Mouse (Mus musculus): ENCODE measurements around the gene Gm14851. TPM values are rescaled to one million over a fixed set of nuclear protein-coding genes. Genes with fewer than 3 reads are reported as not detected.
"Not testable (repeated sequence)": the region's sequence is repeated elsewhere in the genome, so short reads cannot be mapped to it uniquely, and the experiment has no call there.

The Gm14851 gene
- polyA plus RNA-seq (2015; fragmentation: Nextera tagmentation; extraction: Ambion mirVana), result not detected in 2 replicates

- peaks cover 14% of the 10 kb centered on the region for H3K9me3 ChIP-seq
- 88% methylated on average over 1 of the region's 2 CpGs for WGBS
- ATAC-seq (ENCODE audit: low FRiP score); H3K27ac ChIP-seq; H3K36me3 ChIP-seq; H3K4me3 ChIP-seq; H3K27me3 ChIP-seq; H3K4me1 ChIP-seq (replicated peaks); H3K4me2 ChIP-seq; H3K9ac ChIP-seq: not testable (repeated sequence)
Observed at GRCm38 (mm10) chr8:21095950-21096349, at the start of gene Gm14851. Gene Gm14851, minus strand, starts transcription at chr8:21096050.

DNA sequence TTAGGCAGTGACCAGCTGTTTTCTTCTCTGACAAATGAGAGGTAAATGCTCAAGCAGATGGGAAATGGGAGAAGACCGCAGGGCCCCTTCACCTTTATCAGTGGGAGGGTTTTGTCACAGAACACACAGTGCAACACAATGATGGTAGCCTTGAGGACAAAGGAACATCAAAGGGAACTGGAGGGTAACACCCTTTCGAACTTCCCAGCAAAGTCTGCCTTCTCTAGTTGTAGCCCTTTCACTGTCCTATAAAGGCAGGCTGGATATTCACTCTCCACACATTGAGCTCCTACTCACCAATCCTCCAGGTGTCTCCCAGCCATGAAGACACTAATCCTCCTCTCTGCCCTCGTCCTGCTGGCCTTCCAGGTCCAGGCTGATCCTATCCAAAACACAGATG lies 38.5 kb upstream of the Gm14851 start, which contains the start of gene Defa30:
TSS of gene Defa30 (plus strand) at position 301 of the 400 bp plus-strand sequence.
- WGBS, result 59% methylated on average over 3 of the region's 3 CpGs

DNA sequence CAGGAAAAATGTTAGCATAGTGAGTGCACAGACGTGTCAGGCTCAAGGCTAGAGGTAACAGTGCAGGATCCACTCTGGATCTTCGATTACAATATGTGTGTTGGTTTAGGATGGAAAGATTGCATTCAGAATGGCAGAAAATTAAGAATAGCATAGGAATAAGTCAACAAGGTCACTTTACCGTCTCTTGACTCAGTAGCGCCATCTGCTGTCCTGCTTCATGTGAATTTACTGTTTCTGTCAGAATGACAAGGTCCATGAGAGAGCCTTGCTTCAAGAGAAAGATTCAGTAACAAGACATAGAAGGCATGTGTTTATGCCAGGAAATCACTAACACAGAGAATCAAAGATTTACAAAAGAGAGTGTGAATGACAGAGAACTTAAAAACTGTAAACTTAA lies 2.7 kb downstream of the Gm14851 start:
- no peak overlapping the region for H3K9ac ChIP-seq
- no peak overlapping the region for H3K4me2 ChIP-seq
- no peaks in the 10 kb centered on the region for H3K4me1 ChIP-seq (replicated peaks)
- no peak overlapping the region for H3K4me3 ChIP-seq
- peaks cover 7% of the 10 kb centered on the region; the same call in 1 of the 2 replicates for H3K9me3 ChIP-seq
- H3K36me3 ChIP-seq, result no peaks in the 10 kb centered on the region
- no peaks in the 10 kb centered on the region for H3K27me3 ChIP-seq
- ATAC-seq (ENCODE audit: low FRiP score), result no peak
- 48% methylated on average over 4 of the region's 4 CpGs for WGBS
- no peak overlapping the region for H3K27ac ChIP-seq

More for the DNA sequence above, 38.5 kb upstream of the Gm14851 start, which contains the start of gene Defa30:
- not testable (repeated sequence) for H3K4me3 ChIP-seq; ATAC-seq (ENCODE audit: low FRiP score); H3K4me2 ChIP-seq; H3K36me3 ChIP-seq; H3K9me3 ChIP-seq; H3K4me1 ChIP-seq (replicated peaks); H3K27me3 ChIP-seq; H3K27ac ChIP-seq; H3K9ac ChIP-seq

DNA sequence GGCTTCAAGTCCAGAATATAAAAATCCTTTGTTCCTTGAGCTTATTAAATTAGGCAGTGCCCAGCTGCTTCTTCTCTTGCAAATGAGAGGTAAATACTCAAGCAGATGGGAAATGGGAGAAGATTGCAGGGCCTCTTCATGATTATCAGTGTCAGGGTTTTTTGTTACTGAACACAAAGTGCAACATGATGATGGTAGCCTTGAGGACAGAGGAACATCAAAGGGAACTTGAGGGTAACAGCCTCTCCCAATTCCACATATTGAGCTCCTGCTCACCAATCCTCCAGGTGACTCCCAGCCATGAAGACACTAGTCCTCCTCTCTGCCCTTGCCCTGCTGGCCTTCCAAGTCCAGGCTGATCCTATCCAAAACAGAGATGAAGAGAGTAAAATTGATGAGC lies 11.7 kb downstream of the Gm14851 start, which contains the start of gene Defa25:
TSS of gene Defa25 (plus strand) at position 301 of the 400 bp plus-strand sequence.
- H3K27ac ChIP-seq, H3K9me3 ChIP-seq: not testable (repeated sequence)

GRCm38 (mm10) chr8:21064738-21065137 lies 31.1 kb downstream of the Gm14851 start, which contains the start of gene Defa35:
Gene Defa35, plus strand, starts transcription at chr8:21065038.
- not testable (repeated sequence) for H3K4me1 ChIP-seq (replicated peaks); H3K27me3 ChIP-seq; H3K9me3 ChIP-seq; H3K4me3 ChIP-seq; H3K9ac ChIP-seq; ATAC-seq (ENCODE audit: low FRiP score); H3K27ac ChIP-seq; H3K4me2 ChIP-seq; H3K36me3 ChIP-seq
- 84% methylated on average over 1 of the region's 1 CpGs for WGBS

More for the DNA sequence above, 11.7 kb downstream of the Gm14851 start, which contains the start of gene Defa25:
- H3K36me3 ChIP-seq; H3K9ac ChIP-seq; H3K27me3 ChIP-seq; H3K4me2 ChIP-seq; H3K4me1 ChIP-seq (replicated peaks); H3K4me3 ChIP-seq; ATAC-seq (ENCODE audit: low FRiP score): not testable (repeated sequence)

GRCm38 (mm10) chr8:21054747-21055146 lies 41.1 kb downstream of the Gm14851 start, which contains the start of gene Defa23:
Gene Defa23, plus strand, starts transcription at chr8:21055047.
- not testable (repeated sequence) for H3K27me3 ChIP-seq; ATAC-seq (ENCODE audit: low FRiP score); H3K9me3 ChIP-seq; H3K4me1 ChIP-seq (replicated peaks); H3K4me2 ChIP-seq; H3K4me3 ChIP-seq; H3K36me3 ChIP-seq; H3K9ac ChIP-seq; H3K27ac ChIP-seq
- no CpG with 5 or more reads among the region's 1 CpGs for WGBS

Other genes starting within 250 kb of the Gm14851 start
- not detected in 2 replicates for gene Defb33, start 203.4 kb downstream of the Gm14851 start, polyA plus RNA-seq (2015; fragmentation: Nextera tagmentation; extraction: Ambion mirVana)
- gene Gm15056, start 193.4 kb downstream of the Gm14851 start, polyA plus RNA-seq (2015; fragmentation: Nextera tagmentation; extraction: Ambion mirVana), result not detected in 2 replicates
- not detected in 2 replicates for gene Gm6040, start 174.0 kb downstream of the Gm14851 start, polyA plus RNA-seq (2015; fragmentation: Nextera tagmentation; extraction: Ambion mirVana)
- gene AY761185, start 151.3 kb downstream of the Gm14851 start, polyA plus RNA-seq (2015; fragmentation: Nextera tagmentation; extraction: Ambion mirVana), result not detected in 2 replicates
- gene Defa21, start 70.5 kb downstream of the Gm14851 start, polyA plus RNA-seq (2015; fragmentation: Nextera tagmentation; extraction: Ambion mirVana), result not detected in 2 replicates
- gene Defa23, start 41.0 kb downstream of the Gm14851 start, polyA plus RNA-seq (2015; fragmentation: Nextera tagmentation; extraction: Ambion mirVana), result not detected in 2 replicates
- gene Defa35, start 31.0 kb downstream of the Gm14851 start, polyA plus RNA-seq (2015; fragmentation: Nextera tagmentation; extraction: Ambion mirVana), result not detected in 2 replicates
- gene Defa25, start 11.6 kb downstream of the Gm14851 start, polyA plus RNA-seq (2015; fragmentation: Nextera tagmentation; extraction: Ambion mirVana), result not detected in 2 replicates
- gene Defa30, start 38.6 kb upstream of the Gm14851 start, polyA plus RNA-seq (2015; fragmentation: Nextera tagmentation; extraction: Ambion mirVana), result not detected in 2 replicates
- not detected in 2 replicates for gene Defa22, start 66.2 kb upstream of the Gm14851 start, polyA plus RNA-seq (2015; fragmentation: Nextera tagmentation; extraction: Ambion mirVana)
- gene Defa31, start 95.6 kb upstream of the Gm14851 start, polyA plus RNA-seq (2015; fragmentation: Nextera tagmentation; extraction: Ambion mirVana), result not detected in 2 replicates
- not detected in 2 replicates for gene Gm15293, start 105.5 kb upstream of the Gm14851 start, polyA plus RNA-seq (2015; fragmentation: Nextera tagmentation; extraction: Ambion mirVana)
- not detected in 2 replicates for gene Gm15292, start 153.7 kb upstream of the Gm14851 start, polyA plus RNA-seq (2015; fragmentation: Nextera tagmentation; extraction: Ambion mirVana)
- not detected in 2 replicates for gene Defa27, start 219.5 kb upstream of the Gm14851 start, polyA plus RNA-seq (2015; fragmentation: Nextera tagmentation; extraction: Ambion mirVana)
- gene Defa29, start 231.0 kb upstream of the Gm14851 start, polyA plus RNA-seq (2015; fragmentation: Nextera tagmentation; extraction: Ambion mirVana), result not detected in 2 replicates